Mouse (Mus musculus): Measurements from ENCODE around the gene Cyp4f16.
"Not testable (repeated sequence)": the region's sequence is repeated elsewhere in the genome, so short reads cannot be mapped to it uniquely, and the experiment has no call there.

The Cyp4f16 gene

DNA sequence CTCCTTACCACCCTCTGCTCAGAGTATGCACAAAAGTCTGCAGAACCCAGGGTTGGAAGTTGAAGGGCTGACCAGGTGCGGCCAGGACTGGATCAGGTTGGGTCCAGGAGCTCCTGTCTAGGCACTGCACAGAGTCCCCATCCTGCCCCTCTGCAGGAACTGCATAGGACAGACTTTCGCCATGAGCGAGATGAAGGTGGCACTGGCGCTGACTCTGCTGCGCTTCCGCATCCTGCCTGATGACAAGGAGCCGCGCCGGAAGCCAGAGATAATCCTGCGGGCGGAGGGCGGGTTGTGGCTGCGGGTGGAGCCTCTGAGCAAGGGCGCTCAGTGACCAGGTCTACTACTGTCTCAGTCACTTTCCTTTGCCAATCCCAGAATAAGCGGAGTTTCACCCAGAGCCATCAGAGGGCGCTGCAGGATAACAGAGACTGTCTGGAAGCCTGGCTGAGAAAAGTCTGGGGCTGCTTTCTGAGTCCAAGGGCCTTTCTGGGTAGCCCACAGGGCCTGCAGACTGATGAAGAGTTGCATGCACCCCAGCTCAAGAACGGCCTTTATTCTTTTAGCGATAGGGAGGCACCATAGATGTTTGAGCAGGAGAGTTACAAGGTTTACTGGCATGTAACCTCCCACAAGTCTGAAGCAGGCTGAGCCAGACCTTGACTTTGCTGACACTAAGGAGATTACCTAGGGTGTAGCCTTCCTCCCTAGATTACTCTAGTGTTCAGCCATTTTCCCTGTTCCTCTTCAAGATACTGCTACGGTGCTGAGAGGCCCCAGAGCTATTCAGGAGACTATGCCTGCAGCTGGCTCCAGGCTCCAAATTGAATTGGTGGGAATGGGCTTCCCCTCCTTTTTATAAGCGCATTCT is 14.8 kb downstream of the Cyp4f16 start:
- DNase-seq (ENCODE audit: low spot score in 2 of 2): peak; percentile 78 to 82

DNA sequence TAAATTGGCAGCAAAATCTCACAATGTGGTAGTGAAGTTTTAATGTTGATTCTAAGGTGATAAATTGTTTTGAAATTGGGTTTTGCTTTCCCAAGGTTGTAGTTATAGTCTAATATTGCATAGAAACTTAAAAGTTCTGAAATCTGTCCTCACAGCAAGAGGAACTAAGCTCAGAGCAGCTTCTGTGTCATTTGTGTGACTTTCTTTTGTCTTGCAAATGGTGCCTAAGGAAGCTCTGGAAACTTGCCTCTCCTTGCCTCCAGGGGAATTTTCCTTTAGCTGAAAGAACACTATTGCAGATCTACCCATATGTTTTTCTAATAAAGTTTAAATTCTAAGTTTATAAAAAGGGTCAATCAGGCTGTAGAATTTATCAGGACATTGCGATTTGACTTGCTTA is 16.7 kb downstream of the Cyp4f16 start:
- DNase-seq (ENCODE audit: low spot score in 2 of 2): not testable (repeated sequence)

DNA sequence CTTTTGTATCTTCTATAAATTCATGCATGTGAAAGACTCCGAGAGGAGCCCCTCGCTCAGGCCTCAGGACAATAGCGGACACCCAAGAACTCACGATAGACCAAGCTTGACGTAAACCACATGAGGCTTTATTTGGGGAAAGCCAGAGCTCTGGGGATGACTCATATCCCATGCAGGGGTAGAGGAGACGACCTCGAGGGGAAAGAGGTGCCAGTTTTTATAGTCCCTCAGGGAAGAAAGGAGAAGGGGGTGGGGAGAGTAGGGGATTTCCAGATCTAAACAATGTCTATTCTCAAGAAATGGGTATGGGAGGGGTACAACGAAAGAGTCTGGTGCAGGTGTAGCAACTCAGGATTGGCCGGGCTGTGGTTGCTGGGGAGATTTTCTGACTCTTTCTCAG is 18.0 kb downstream of the Cyp4f16 start:
- not testable (repeated sequence) for DNase-seq (ENCODE audit: low spot score in 2 of 2)

DNA sequence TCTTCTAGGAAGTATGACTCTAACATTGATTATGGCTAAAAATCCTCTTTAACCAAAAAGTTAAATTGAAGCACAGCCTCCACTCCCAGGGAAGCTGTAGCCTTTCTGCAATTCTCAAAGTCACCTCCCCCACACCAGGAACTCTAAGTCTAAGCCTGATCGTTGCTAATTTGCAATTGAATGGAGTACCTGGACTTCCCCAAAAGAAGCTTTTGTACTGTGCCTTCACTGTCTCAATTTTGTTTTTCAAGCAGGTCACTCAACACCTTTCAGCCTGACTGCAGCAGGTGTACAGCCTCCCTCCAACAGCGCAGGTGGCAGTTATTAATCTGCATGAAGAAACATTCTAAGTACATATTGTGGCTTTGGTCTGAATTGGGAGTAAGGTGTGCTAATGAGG is 26.9 kb downstream of the Cyp4f16 start:
- not testable (repeated sequence) for DNase-seq (ENCODE audit: low spot score in 2 of 2)

DNA sequence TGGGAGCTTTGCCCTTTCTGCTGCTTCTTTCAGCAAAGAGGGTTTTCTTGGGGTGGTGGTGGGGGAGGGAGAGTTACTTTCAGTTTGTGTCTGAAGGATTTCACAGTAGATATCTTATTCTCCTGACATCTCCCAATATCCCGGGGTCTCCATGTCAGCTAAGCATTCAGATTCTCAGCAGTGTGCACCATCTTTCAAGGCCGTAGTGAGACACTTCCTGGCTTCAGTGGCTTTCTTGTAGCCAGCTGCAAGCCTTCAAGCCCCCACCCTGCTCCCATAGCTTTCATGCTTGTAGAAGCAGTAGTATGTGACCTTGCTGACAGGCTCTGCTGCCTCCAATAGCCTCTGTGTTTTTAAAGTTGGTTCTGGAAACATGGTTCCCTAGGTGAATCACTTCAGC is 36.9 kb downstream of the Cyp4f16 start:
- not testable (repeated sequence) for DNase-seq (ENCODE audit: low spot score in 2 of 2)

DNA sequence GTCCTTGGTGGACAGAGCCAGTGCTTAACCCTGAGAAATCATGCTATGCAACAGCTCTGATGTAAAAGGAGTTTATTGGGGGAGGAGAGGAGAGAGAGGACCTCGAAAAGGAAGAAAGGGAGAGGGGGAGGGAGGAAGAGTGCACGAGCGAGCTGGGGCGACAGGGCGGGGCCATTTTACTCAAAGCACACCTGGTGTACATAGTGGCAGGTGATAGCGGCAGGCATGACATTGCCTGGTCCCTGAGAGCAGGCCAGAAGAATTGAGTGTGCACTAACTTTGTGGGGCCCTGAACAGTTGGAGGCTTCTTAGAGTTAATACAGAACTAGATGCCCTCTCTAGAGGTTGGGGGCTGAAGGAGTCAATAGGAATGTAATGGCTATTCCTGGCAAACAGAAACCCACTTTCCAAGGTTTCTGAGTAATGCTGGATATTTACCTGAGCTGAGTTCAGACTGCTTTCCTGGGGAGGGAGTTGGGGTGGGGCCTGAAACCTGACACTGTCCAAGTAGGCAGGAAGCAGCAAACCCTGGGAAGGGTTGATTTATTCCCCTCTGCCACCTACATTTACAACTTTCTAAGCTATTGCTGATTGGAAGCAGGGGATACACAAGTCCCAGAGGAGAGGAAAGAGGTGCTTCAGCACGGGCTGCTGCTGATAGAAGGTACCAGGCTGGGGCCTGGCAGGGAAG is 41.3 kb downstream of the Cyp4f16 start:
- no peak for DNase-seq (ENCODE audit: low spot score in 2 of 2)

DNA sequence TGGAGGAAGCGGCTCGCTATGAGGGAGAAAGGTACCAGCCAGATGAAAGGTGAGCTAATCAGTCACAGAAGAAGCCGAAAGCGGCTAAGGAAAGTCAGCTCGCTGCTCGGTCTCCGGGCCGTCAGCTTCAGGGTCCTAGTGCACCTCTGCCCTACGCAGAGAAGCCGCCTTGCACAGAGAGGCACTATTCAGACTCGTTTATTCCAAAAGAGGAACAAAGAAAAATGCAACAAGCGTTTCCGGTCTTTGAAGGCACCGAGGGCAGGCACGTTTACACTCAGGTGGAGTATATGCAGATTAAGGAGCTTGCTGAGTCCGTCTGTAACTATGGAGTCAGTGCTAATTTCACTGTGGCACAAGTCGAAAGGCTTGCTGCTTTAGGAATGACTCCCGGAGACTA is 60.1 kb downstream of the Cyp4f16 start:
- no peak for DNase-seq (ENCODE audit: low spot score in 2 of 2)
